Mouse (Mus musculus): ENCODE measurements at regions not wholly inside any gene's neighbourhood (a gene's known extent, or its start where the extent isn't known, plus 50 kb on each side); places are given as distances from the start of the nearest gene placed in this dataset.

GRCm38 (mm10) chr5:29142502-29142901, 53.3 kb upstream of the Rnf32 start:
- TF ChIP-seq POLR2A (IDR thresholded peaks at IDR 0.05; ENCODE audit: extremely low read depth, insufficient read depth, low read length) (no peak), CTCF (IDR thresholded peaks at IDR 0.05; ENCODE audit: extremely low read depth, insufficient read depth, low read length) (no peak)
